Mouse (Mus musculus) heart, embryonic 14.5 days (tissue): ENCODE results near the gene Tpt1. TPM values are rescaled to one million over a fixed set of nuclear protein-coding genes. Genes with fewer than 3 reads are reported as not detected.
"Not testable (repeated sequence)": the region's sequence is repeated elsewhere in the genome, so short reads cannot be mapped to it uniquely, and the experiment has no call there.

Experiments
- ATAC-seq: fragments of 200-750 bp; cut with Nextera tagmentation; 2 replicates; pipeline ENCODE4 v1.8.0; 2017; ENCODE audit warnings: low read depth, moderate TSS enrichment; ENCODE audit not compliant: insufficient number of reproducible peaks, insufficient read depth, low FRiP score
- H3K27ac ChIP-seq, 2 experiments: fragments of 200-500 bp in 1 of 2; fragments of 300-500 bp in 1 of 2; sonication (generic) in 1 of 2; replicated peaks in 1 of 2; 2 replicates each; pipeline ENCODE4 v1.5.1; 2012 to 2014; ENCODE audit warnings: low read depth in 2 of 2, low read length in 2 of 2, control low read depth in 1 of 2, mild to moderate bottlenecking in 1 of 2, mixed read lengths in 1 of 2; ENCODE audit not compliant: control insufficient read depth in 1 of 2, insufficient read depth in 1 of 2
- H3K27me3 ChIP-seq: fragments of 300-500 bp; sonication (generic); 2 replicates; pipeline ENCODE4 v1.6.1; 2014; ENCODE audit warnings: mild to moderate bottlenecking, low read length, control low read depth; ENCODE audit not compliant: control insufficient read depth, insufficient read depth
- H3K36me3 ChIP-seq: fragments of 300-500 bp; sonication (generic); 2 replicates; pipeline ENCODE4 v1.6.1; 2014; ENCODE audit warnings: mild to moderate bottlenecking, control low read depth, low read length, mixed read lengths; ENCODE audit not compliant: control insufficient read depth, insufficient read depth
- H3K4me1 ChIP-seq, 2 experiments: fragments of 200-500 bp in 1 of 2; fragments of 300-500 bp in 1 of 2; sonication (generic) in 1 of 2; 2 replicates each; pipeline ENCODE4 v1.6.1; 2012 to 2014; ENCODE audit warnings: low read length in 2 of 2, control low read depth in 1 of 2, mixed read lengths in 1 of 2; ENCODE audit not compliant: control insufficient read depth in 2 of 2, insufficient read depth in 2 of 2
- H3K4me2 ChIP-seq: fragments of 300-500 bp; sonication (generic); 2 replicates; pipeline ENCODE4 v1.6.1; 2014; ENCODE audit warnings: mild to moderate bottlenecking, low read length
- H3K4me3 ChIP-seq, 2 experiments: fragments of 200-500 bp in 1 of 2; fragments of 300-500 bp in 1 of 2; sonication (generic) in 1 of 2; 2 replicates each; pipeline ENCODE4 v1.5.1; 2012 to 2014; ENCODE audit warnings: low read length in 2 of 2, mild to moderate bottlenecking in 2 of 2, control low read depth in 1 of 2, low read depth in 1 of 2, moderate library complexity in 1 of 2; ENCODE audit not compliant: control insufficient read depth in 1 of 2, insufficient read depth in 1 of 2
- H3K9ac ChIP-seq: fragments of 300-500 bp; sonication (generic); 2 replicates; pipeline ENCODE4 v1.6.1; 2014; ENCODE audit warnings: mild to moderate bottlenecking, low read length
- H3K9me3 ChIP-seq: fragments of 300-500 bp; sonication (generic); 2 replicates; pipeline ENCODE4 v1.6.1; 2016; ENCODE audit warnings: low read length, control low read depth; ENCODE audit not compliant: control insufficient read depth
- WGBS: fragments of 180-500 bp; shearing (Covaris S2); extraction: QIAGEN DNeasy Blood & Tissue Kit; methylation state at CpG from one replicate; pipeline ENCODE4 v1.1.7; 2014; 5-methylcytosine and 5-hydroxymethylcytosine counted together
- polyA plus RNA-seq: library from polyadenylated mRNA; unstranded; fragments of >200 nt; fragmentation: Nextera tagmentation; extraction: Ambion mirVana; gene quantifications from 2 replicates; pipeline ENCODE4 v1.2.1, GENCODE M21; 2014

The Tpt1 gene
- polyA plus RNA-seq, 1 experiment from 2014 or later, result 1,152 TPM

GRCm38 (mm10) chr14:75820007-75820406 lies 24.9 kb upstream of the Tpt1 start:
- 0 out of 4 replicates have a peak, but pooled peaks cover 0 to 4% of the 10 kb centered on the region in 2 experiments for H3K4me1 ChIP-seq
- no peak overlapping the region for H3K9ac ChIP-seq
- H3K4me3 ChIP-seq, result no peak overlapping the region
- H3K36me3 ChIP-seq, result no peaks in the 10 kb centered on the region
- no peak for ATAC-seq
- H3K9me3 ChIP-seq, result no peaks in the 10 kb centered on the region
- H3K27me3 ChIP-seq, result no peaks in the 10 kb centered on the region
- no peak overlapping the region for H3K27ac ChIP-seq
- H3K4me2 ChIP-seq, result no peak overlapping the region
- 73% methylated on average over 5 of the region's 5 CpGs for WGBS

- WGBS, result 81% methylated on average over 3 of the region's 3 CpGs
- H3K4me3 ChIP-seq, result no peak overlapping the region
- ATAC-seq, result no peak
Measured at GRCm38 (mm10) chr14:75826851-75827410, 18.0 kb upstream of the Tpt1 start.

GRCm38 (mm10) chr14:75828221-75828620 lies 16.7 kb upstream of the Tpt1 start:
- WGBS, result 43% methylated on average over 11 of the region's 11 CpGs
- Histone ChIP-seq H3K9ac (no peak overlapping the region), H3K36me3 (no peaks in the 10 kb centered on the region), H3K4me1 (peaks cover 17% of the 10 kb centered on the region in 2 experiments), H3K4me3 (no peak overlapping the region), H3K27me3 (no peaks in the 10 kb centered on the region), H3K9me3 (no peaks in the 10 kb centered on the region), H3K4me2 (peak overlapping the region; percentile 95), H3K27ac (no peak overlapping the region)
- ATAC-seq, result no peak

More at GRCm38 (mm10) chr14:75826851-75827410, 18.0 kb upstream of the Tpt1 start:
- H3K9me3 ChIP-seq, result no peaks in the 10 kb centered on the region
- peaks cover 12 to 14% of the 10 kb centered on the region in 2 experiments for H3K4me1 ChIP-seq
- H3K9ac ChIP-seq, result no peak overlapping the region
- no peaks in the 10 kb centered on the region for H3K36me3 ChIP-seq
- H3K27me3 ChIP-seq, result no peaks in the 10 kb centered on the region
- H3K4me2 ChIP-seq, result no peak overlapping the region
- no peak overlapping the region for H3K27ac ChIP-seq

- H3K36me3 ChIP-seq, result no peaks in the 10 kb centered on the region
- H3K9me3 ChIP-seq, result no peaks in the 10 kb centered on the region
- H3K9ac ChIP-seq, result peak overlapping the region; percentile 67
- ATAC-seq, result 0 out of 2 replicates have a peak, but pooled peaks have one; percentile 6
- H3K4me3 ChIP-seq, result peak overlapping the region; percentile 38 to 40
- peak overlapping the region; percentile 95 for H3K4me2 ChIP-seq
- WGBS, result 3% methylated on average over 32 of the region's 32 CpGs
- H3K4me1 ChIP-seq, result peaks cover 21 to 22% of the 10 kb centered on the region in 2 experiments
- no peaks in the 10 kb centered on the region for H3K27me3 ChIP-seq
- peak overlapping the region; percentile 40 to 81 for H3K27ac ChIP-seq
Measured at GRCm38 (mm10) chr14:75828866-75829806, 15.8 kb upstream of the Tpt1 start.

GRCm38 (mm10) chr14:75829817-75830216 lies 15.1 kb upstream of the Tpt1 start:
- ATAC-seq, H3K9me3 ChIP-seq, H3K27me3 ChIP-seq, H3K4me3 ChIP-seq, H3K9ac ChIP-seq, H3K36me3 ChIP-seq: not testable (repeated sequence)
- Histone ChIP-seq H3K27ac (peak overlapping the region in 1 of 2 experiments; percentile 81; a peak in 1 of 4 replicates), H3K4me2 (peak overlapping the region; percentile 95), H3K4me1 (peaks cover 21 to 22% of the 10 kb centered on the region in 2 experiments)
- WGBS, result 61% methylated on average over 14 of the region's 14 CpGs

- Histone ChIP-seq H3K36me3 (no peaks in the 10 kb centered on the region), H3K4me1 (peaks cover 27 to 38% of the 10 kb centered on the region in 2 experiments), H3K4me2 (no peak overlapping the region), H3K4me3 (no peak overlapping the region), H3K27ac (no peak overlapping the region), H3K9ac (no peak overlapping the region), H3K9me3 (no peaks in the 10 kb centered on the region), H3K27me3 (no peaks in the 10 kb centered on the region)
- WGBS, result 87% methylated on average over 2 of the region's 2 CpGs
- ATAC-seq, result no peak
Measured at GRCm38 (mm10) chr14:75832031-75832430, 12.9 kb upstream of the Tpt1 start.

GRCm38 (mm10) chr14:75832982-75833381 lies 11.9 kb upstream of the Tpt1 start:
- H3K27ac ChIP-seq, result peak overlapping the region; percentile 100
- H3K4me3 ChIP-seq, result no peak overlapping the region; a peak in 1 of 4 replicates
- H3K27me3 ChIP-seq, result no peaks in the 10 kb centered on the region
- 0 out of 2 replicates have a peak overlapping the region, but pooled peaks have one; percentile 91 for H3K9ac ChIP-seq
- peaks cover 28 to 47% of the 10 kb centered on the region in 2 experiments for H3K4me1 ChIP-seq
- H3K9me3 ChIP-seq, result no peaks in the 10 kb centered on the region
- WGBS, result 35% methylated on average over 4 of the region's 4 CpGs
- H3K36me3 ChIP-seq, result no peaks in the 10 kb centered on the region
- H3K4me2 ChIP-seq, result peak overlapping the region; percentile 98
- no peak for ATAC-seq
